Mouse (Mus musculus) CD4-positive helper T cell, adult 2 months (primary cell): ENCODE measurements at regions not wholly inside any gene's neighbourhood (a gene's known extent, or its start where the extent isn't known, plus 50 kb on each side); places are given as distances from the start of the nearest gene placed in this dataset.

Experiments
- DNase-seq: peaks from one replicate; pipeline ENCODE4 v3.0.0-alpha.2; 2012; ENCODE audit warnings: low read depth, missing footprints, low spot score

DNA sequence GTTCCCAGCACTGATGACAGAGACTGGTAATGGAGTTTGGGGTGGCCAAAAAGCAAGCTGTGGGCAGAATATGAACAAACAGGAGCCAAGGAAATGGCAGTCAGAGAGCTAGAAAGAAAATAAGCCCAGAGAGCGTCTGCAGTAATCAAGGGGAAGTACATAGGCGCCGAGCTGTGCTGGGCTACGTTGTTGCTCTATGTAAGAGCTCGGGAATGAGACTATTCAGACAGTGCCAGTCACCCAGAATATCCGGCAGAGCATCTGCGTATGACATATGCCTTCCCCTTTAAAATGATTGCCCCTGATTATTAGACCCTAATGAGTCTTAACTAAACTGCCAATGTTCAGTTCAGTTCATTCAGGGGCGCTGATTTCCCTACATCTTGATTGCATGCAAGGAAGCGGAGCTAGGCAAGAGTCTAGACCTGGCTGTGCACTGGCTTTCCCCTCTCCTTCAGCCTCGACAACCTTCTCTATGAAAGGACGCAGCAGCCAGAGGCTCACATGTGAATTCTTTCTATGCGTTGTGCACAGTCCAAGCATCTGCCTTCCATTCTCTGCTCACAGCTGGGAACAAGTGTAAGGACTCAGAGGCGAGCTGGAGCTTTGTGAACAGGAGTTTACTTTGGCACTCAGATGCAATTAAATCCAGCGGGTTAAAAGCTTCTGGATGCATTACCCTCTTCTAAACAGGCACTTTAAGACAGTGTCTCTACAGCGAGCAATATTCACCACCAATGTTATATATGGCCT is 125.7 kb upstream of the Gdf10 start:
- DNase-seq, result no peak

DNA sequence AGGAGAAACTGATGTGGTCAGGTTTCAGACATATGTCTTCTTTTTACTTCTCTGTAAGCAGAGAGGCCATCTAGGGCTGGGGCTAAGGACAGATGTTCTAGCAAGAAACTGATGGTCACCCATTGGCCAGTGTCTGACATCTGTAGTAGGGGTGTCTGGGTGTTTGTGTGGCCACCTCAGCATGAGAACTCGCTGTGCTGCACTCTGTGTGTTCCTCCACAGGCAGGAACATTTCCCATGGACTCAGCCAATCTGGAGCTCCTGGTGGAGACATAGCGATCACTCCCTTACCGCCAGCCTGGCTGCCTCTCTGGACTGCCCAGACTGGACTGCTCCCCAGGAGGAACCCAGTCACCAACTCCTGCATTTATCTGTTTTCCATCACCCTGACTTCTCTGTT is 119.1 kb upstream of the Gdf10 start:
- no peak for DNase-seq

DNA sequence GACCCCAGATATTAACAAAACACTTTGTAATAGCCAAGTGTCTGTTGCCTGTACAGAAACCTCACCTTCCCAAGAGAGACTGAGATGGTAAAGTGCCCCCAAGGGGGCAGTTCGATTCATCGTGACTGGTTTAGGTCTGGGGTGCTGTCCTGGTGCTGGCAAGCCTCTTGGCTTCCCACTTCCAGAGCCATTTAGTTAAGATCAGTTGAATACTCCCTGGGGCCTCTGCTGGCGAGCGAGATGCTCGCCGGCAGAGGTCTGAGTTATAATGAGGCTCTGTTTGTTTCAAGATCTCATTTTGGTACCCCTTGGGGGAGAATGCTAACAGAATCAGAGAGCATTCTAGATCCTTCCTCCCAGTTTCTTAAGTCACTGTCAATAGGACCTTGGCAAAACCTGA is 118.7 kb upstream of the Gdf10 start:
- no peak for DNase-seq

DNA sequence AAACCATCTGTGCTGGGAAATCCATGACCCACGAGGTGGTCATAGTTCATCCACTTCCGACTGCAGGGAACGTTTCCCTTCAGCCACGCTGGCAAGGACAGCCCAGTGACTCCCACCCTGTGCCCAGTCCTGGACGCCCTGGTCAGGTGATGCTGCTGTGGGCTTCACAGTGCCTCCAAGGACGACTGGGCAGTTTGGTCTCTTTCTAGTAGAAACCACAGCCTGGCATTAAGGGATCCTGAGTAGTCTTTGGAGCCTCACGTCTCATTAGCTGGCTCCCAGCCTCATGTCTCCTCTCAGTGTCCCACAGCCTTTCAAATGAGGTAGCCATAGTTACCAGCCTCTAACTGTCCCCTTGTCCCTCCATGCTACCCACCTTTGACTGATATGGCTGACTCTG is 116.2 kb upstream of the Gdf10 start:
- DNase-seq, result no peak

DNA sequence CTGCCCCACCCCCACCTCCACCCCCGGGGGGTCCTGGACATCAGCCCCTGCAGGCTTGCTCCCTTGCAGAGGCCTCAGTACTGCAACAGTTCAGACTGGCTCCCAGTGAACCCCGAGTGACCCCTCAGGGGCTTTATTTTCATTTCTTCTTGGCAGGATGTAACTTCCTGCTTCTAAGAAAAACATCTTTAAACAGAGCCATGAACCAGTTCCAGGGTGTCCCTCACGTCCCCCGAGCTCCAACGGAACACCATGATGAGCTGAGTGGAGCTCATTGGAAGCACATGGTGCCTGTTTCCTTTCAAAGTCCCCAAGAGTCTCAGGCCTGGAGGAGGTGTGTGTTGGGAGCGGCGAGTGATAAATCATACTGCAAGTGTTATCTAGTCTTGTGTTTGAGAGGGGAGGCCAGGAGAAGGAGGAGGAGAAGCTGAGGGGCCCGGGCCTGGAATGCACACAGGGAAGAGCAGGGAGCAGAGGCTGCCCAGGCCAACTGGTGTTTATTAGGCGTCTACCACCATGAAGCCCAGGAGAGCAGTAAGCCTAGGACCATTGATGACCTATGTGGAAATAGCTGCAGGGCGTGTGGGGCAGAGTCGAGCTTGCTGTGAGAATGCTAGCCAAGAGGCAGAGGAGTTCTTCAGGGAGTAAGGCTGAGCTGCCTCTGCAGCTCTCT is 114.7 kb upstream of the Gdf10 start:
- no peak for DNase-seq

DNA sequence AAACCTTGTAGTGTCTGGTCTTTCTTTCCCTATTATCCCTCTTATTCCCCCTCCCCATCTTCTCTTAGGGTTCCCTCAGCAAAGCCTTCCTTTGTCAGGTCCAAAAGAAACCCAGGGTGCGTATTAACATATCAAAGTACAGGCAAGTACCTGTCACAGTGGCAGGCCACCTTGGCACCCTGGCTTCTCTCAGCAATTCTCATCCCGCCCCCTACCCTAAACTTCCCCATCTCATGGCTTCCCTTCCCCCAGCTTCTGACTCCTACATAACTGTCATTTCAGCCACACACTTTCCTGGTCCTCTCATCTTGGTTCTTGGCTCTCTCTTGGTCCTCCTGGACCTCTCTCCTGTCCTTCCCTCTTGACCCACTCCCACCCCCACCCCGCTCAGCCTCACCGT is 112.8 kb upstream of the Gdf10 start:
- no peak for DNase-seq

DNA sequence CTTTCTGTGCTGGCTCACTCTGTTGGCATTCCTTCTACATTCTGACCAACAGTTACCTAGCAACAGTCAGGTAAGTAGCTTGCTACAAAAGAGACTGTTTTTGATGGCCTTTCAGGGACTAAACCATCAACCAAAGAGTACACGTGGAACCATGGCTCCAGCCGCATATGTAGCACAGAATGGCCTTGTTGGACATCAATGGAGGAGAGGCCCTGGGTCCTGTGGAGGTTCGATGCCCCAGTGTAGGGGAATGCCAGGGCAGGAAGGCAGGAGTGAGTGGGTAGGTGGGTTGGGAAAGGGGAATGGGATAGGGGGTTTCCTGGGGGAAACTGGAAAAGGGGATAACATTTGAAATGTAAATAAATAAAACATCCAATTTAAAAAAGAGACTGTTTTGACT is 112.1 kb upstream of the Gdf10 start:
- DNase-seq, result no peak

DNA sequence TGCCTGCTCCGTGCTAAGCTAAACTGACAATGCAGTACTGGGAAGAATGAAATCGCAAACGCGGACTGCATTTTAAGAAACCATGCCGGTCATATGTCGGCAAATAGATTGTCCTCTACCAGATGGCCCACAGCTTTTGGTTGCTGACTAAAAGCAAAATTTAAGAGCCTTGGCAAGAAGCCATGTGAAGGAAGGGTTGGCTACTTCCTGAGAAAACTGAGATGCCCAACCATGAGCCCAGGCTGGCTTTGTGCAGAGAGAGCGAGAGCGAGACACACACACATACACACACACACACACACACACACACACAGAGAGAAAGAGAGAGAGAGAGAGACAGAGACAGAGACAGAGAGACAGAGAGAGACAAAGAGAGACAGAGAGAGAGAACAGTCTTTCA is 111.1 kb upstream of the Gdf10 start:
- DNase-seq, result no peak

DNA sequence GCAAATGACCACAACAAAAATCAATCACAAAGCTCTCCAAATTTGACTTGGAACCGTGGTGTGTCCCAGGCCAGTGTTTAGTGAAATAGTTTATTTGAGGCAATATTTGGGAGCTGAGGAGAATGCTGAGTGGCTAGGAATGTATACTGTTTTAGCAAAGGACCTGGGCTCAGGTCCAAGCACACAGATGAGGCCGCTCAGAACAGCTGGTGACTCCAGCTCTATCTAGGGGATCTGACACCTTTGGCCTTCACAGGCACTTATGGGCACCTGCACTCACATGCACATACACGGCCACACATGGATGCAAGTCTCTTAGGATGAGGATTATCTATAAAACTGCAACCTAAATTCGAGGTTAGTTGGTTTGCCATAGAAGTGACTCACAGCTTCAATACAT is 110.6 kb upstream of the Gdf10 start:
- DNase-seq, result no peak

DNA sequence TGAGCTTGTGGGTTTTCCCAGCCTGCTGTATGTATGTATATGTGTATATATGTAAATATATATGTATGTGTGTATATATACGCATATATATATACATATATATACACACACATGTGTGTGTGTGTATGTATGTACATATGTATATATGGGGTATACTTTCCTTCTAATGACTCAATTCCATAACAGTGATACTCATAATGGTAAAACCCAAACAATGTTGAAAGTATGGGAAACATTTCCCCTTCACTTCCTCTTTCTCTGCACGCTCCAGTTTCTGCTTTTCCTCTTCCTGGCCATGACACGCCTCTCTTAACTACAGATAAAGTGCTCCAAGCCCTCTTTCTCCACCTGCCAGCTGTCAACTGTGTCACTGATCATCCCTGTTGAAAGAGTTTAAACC is 110.1 kb upstream of the Gdf10 start:
- no peak for DNase-seq

DNA sequence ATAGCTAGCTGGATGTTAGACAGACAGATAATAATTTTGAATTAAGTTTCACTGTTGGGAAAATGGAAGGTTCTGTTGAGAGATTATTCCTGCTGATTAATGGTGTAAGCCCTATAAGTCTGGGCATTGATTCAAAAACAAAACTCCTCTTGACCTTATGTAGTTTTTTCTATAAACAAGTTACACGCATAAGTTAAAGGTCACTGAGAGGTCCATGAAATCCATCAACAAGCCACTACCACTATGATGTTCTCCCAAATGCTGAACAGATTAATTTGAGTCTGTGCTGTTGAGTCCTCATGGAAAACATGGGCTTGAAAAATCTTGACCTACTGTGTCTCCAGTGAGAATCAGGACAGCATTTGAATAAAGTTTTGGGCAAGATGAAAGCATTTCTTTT is 109.3 kb upstream of the Gdf10 start:
- no peak for DNase-seq

DNA sequence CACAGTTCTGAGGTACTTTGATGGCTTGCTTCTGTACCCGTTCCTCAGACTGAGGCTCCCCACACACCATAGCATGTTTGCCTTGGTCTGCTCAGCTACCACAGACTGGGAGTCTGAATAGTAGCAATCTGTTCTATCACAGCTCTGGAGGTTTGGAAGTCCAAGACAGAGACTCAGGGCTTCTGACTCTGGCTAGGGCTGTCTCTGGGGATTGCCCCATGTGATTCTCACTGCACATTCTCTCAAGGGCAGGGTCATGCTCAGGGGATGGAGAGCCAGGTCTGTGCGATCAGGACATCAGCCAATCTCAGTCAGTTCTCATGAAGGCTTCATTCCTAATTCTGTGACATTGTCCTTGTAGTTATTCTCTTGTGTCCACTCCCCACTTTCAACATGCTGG is 108.8 kb upstream of the Gdf10 start:
- no peak for DNase-seq

DNA sequence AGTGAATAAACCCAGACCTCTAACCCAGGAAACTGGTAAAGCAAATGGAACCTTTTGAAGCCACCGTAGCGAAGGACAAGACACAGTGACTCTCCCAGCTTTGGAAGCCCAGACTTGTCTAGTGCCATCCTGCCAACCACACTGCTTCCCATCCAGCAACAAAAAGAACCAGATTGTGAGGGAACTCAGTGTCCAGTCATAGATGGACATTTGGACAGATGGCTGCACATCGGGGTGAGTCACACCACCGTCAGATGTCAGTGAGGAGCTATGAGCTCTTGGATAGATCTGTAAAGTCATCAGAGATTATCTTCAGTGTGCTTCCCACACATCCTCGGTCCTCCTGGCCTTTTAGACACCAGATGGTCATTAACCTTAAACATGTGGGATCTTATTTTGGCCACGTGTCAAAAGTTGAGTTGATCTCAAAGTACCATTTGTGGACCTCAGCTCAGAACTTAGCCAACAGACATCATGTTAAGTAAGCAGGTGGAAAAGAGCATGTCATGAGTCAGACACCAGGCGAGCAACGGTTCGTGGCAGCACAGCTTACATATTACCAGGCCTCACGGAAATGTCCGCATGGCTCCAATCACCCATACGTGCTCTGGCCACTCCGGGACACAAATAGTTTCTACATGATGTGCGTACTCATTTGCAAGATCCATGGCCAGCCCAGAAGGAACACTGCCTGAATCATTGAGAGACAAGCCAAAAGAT is 102.7 kb upstream of the Gdf10 start:
- no peak for DNase-seq

DNA sequence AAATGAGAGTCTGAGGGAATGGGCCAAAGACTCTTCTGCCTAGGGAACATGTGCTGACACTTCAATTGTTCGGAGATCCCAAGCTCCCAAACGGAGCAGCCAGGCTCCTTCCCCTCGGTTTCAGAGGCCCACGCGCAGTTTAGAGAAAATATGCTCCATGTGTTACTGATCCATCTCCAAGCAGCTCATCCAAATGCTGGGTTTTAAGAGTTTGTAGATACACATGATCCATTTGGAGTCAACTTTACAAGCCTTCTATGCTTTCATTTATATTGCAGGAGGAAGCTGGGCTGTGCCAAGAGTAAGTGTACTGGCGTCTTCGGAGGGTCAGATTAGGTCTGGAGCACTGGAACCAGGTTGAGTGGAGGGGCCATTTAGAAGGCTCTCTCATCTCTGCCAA is 102.0 kb upstream of the Gdf10 start:
- no peak for DNase-seq

DNA sequence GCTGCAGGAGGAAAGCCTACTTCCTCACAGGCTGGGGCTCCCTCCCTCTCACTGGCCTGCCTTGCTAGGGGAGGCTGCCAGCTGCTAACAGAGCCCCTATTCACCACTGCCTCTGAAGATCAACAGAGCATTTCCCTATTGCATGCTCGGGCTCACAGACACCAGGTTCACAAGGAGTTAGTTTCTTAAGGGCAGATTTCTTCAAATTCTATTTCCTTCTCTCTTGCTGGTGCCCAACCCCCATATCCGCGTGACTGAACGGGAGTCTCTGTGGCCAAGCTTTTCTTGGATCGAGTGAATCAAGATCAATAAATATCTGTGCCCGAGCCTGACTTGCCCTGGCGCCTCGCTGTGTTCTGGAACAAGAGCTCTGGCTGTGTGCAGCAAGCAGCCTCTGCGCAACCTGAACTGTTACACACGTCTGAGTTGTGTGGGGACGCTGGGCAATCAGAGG is 98.9 kb upstream of the Gdf10 start:
- DNase-seq, result no peak

DNA sequence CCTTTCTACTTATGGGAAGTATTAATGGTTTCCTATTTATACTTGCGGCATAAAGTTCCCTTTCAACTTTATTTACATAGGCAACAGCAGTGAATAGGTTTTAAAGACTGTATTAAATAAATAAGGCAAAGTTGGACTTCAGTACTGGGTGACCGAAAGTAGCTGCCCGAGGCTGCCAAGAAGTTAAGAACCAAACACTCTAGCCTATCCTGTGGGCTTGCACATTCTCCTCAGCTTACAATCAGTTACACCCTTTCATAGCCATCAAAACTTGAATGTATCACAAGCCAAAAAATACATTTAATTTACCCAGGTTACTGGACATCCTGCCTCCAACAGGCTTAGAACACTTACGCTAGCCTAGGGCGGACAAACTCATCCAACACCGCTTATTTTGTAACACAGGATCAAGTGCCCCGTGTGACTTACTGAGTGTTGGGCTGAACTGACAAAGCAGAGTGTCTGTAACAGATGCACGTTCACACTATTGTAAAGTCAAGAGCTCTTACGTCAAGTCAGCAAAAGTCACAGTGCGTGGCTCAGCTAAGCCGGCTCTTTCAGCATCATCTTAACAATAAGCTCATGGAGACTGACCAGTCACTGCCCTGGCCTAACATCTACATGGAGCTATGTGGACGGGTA is 97.3 kb upstream of the Gdf10 start:
- DNase-seq, result no peak

DNA sequence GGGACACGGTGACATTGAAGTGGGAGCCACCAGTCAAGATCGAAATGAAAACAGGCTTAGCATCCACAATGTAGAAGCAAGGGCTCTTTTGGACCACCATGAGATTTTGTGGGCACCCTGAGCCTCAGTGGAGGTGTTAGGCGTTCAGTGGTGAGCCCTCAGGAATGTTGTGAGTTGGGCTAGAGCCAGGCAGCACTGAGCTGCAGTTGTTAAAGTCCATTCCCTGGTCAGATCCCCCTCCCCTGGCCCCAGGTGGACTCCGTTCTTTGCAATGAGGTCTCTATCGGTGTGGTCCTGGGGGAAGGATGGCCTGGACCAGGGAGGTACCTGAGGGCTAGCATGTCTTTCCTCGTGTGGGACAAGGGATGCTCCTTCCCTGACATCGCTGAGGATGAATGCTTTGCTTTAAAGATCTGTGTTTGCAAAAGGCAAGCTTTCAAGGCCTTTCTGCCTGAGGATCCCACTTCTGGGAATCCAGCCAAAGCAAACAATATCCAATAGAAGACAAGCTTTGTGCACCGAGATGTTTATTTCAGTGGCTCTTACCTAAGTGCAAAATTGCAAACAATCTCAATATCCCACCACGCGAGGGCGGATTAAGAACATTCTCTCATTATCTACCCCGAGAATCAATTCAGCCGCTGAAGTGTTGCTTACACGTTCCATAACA is 90.6 kb upstream of the Gdf10 start:
- DNase-seq, result no peak

DNA sequence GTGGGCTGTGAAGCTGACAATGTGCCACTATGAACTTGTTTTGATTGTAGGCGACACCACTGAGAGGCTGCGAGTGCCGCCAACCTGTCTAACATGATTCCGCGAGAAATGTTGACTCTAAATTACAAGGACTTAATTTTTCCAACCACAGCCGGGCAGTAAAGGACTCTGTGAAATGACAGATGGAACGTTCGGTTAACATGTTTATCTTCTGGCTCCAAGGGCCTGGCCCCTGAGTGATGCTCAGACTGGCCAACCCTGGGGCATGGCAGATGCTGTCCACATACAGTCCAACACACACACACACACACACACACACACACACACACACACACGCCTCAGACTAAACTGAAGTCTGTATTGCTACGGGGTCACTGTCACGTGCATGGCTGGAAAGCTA is 87.0 kb upstream of the Gdf10 start:
- DNase-seq, result no peak

DNA sequence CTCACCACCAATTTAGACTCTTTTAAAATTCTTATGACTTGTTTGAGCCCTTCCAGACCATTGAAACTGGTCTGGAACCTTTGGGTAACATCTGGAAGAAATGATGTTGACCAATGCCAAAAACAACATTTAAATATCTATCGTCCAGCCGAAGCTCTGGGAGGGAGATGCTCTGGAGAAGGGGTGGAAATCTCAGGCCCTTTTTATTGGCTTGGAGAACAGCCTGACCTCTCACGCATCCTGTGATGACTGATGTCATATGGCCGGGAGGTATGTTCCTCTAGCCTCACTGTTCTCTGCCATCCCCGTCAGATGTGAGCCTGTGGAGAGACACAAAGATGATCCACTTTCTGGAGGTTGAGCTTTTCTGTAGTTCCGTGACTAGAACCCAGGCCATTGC is 81.6 kb upstream of the Gdf10 start:
- no peak for DNase-seq

DNA sequence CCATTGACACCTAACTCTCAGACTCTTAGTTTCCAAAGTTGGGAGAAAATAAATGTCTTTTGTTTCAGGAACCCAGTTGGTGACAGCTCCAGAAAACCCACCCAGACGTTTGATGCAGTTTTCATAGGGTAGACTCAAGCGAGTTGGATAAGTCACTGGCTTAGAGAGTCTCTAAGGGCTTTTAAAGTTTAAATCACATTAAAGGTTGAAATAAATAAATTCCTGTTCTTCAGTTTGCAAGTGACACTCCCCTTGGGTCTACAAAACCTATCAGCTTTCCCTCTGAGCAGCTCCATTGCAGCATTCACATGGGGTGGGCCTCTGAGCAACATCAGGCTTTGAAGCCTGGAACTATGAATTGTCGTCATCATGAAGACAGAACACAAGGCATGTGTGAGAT is 69.9 kb upstream of the Gdf10 start:
- DNase-seq, result no peak

DNA sequence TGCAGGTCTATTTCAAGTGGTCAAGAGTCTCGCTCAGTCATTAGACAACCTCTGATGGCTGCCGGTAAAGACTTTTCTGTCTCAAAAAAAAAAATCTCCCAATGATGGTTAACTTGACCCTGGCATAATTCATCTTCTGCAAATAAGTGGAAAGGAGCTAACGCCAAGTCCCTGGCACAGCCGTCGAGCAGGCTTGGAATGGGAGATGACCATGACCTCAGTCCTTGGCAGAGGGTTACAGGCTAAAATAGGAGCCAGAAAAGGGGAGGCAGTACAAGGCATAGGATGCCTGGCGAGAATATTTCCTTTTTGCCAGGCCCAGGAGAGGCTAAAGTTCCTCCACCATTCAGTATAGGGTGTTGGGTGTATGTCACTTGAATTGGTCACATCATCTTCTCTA is 69.2 kb upstream of the Gdf10 start:
- no peak for DNase-seq

DNA sequence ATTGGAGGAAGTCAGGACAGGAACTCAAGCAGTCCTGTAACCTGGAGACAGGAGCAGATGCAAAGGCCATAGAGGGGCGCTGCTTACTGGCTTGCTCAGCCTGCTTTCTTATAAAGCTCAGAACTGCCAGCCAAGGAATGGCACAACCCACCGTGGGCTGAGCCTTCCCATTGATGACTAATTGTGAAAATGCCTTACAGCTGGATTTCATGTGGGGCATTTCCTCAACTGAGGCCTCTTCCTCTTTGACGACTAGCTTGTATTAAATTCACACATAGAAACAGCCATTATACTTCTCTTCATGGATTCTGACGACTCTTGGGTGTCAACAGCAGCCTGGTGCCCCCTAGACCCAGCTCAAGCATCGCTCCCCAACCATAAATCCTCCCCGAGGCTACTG is 66.4 kb upstream of the Gdf10 start:
- no peak for DNase-seq
